Mouse (Mus musculus) C2C12 (cell line): ENCODE results near the gene Tmem100.

Source experiments
- CEBPB ChIP-seq: IDR thresholded peaks from one replicate; pipeline ENCODE4 v1.6.1; 2011; ENCODE audit warnings: low read depth, mild to moderate bottlenecking, control low read depth, moderate library complexity
- CTCF ChIP-seq: IDR thresholded peaks from one replicate; pipeline ENCODE4 v1.5.1; 2011; ENCODE audit not compliant: control insufficient read depth, insufficient read depth, insufficient read length
- FOSL1 ChIP-seq: IDR thresholded peaks from one replicate; pipeline ENCODE4 v1.8.0; 2011; ENCODE audit warnings: mild to moderate bottlenecking, low read length; ENCODE audit not compliant: poor library complexity, insufficient read depth, severe bottlenecking
- MAX ChIP-seq: IDR thresholded peaks from one replicate; pipeline ENCODE4 v1.6.1; 2011; ENCODE audit warnings: mild to moderate bottlenecking, control low read depth
- MYOG ChIP-seq: IDR thresholded peaks from one replicate; pipeline ENCODE4 v1.6.1; 2011; ENCODE audit not compliant: control insufficient read depth, insufficient read length; ENCODE audit errors: extremely low read depth

- TF ChIP-seq CTCF (no peak), FOSL1 (no peak), MAX (no peak), CEBPB (no peak), MYOG (no peak)
Observed at GRCm38 (mm10) chr11:90066405-90067250, 36.5 kb downstream of the Tmem100 start.
